Mouse (Mus musculus) 416B (cell line): ENCODE measurements at regions not wholly inside any gene's neighbourhood (a gene's known extent, or its start where the extent isn't known, plus 50 kb on each side); places are given as distances from the start of the nearest gene placed in this dataset.
A peak's percentile ranks its signal among the peaks of the same experiment; 100 is the strongest.

Experiments
- DNase-seq: peaks from one replicate; pipeline ENCODE4 v3.0.0; 2011; ENCODE audit warnings: low read depth

- DNase-seq: no peak
Measured at GRCm38 (mm10) chrX:17026161-17026829, 114.7 kb upstream of the Ndp start.

GRCm38 (mm10) chrX:17017823-17018222 lies 106.2 kb upstream of the Ndp start:
- peak; percentile 44 for DNase-seq

GRCm38 (mm10) chrX:17009188-17009587 lies 97.6 kb upstream of the Ndp start:
- no peak for DNase-seq

GRCm38 (mm10) chrX:16998578-16998977 lies 87.0 kb upstream of the Ndp start:
- peak; percentile 5 for DNase-seq
